Mouse (Mus musculus): Measurements from ENCODE around the gene 9430097D07Rik.

The 9430097D07Rik gene

DNA sequence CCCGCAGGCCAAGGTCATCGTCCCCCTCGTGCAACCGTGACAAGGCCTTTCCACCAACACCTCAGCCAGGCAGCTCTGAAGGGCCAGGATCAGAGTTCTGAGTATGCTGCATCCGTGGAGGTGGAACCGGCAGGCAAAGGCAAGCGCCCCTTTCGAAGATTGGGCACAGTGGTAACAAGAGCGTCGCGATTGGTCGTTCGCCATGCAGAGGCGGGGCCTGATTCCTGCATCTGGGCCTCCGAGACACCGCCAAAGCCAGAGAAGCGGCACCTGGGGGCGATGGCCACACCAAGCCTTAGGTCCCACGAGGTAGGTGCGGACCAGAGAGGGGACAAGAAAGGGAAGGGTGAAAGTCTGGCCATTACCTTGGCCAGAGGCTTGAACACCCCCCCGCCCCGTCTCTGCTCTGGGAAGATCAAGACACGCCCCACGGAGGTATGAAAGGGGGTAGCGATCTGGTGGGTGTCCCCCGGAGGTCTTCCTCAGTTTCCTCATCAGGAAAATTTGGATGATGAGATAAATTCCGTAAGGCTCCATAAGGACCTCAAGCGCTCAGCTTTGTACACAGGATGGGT lies at the start of gene 9430097D07Rik:
Gene 9430097D07Rik (minus strand): TSS at position 99 of the 575 bp plus-strand sequence.
- DNase-seq (ENCODE audit: low spot score) = peak; percentile 76

DNA sequence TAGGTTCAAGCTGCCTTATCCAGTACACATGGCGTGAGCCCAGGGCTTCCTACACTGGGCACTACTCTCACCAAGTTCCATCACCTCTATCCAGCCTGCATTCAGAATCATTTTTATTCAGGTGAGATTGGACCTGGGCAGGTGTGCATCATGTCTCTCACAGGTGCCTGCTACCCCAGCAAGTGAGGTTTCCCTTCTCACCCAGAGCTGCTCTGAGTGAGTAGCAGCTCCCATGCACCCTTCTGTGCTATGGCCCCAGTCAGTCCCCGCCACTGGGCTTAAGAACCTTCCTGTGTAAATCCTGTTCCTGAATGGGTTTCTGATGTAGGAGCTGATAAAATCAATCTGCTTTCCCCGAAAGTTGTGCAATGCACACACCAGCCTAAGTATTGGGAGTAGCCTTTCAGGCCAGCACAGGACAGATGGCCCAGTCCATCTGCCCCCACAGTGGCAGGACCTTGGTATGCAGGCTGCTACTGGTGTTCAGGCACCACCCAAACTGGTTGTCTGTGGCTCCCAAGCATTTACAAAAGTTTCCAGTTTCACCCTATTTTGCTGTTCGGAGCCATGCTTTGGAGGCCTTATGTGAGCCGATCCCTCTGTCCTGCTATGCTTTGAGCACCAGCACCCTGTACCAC lies 48.7 kb upstream of the 9430097D07Rik start:
- DNase-seq (ENCODE audit: low spot score) = no peak

DNA sequence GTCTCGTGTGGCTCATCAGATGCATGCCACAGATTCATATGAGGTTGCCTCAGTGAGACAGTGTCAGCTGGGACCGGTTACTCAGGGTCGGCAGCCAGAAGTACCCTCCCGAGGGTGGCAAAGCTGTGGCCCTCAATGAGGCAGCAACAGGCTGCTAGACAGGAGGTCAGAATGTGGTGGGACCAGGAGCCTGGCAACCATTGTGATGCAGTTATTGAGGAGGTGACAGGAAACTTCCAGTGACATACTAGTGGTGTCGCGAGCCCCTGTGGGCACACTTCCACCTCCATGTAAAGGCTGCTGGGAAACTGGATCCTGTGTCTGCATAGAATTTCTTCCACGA lies 46.0 kb upstream of the 9430097D07Rik start, which contains the start of gene Ak1:
Gene Ak1 (plus strand): TSS at position 242 of the 343 bp plus-strand sequence.
- DNase-seq (ENCODE audit: low spot score) = no peak

DNA sequence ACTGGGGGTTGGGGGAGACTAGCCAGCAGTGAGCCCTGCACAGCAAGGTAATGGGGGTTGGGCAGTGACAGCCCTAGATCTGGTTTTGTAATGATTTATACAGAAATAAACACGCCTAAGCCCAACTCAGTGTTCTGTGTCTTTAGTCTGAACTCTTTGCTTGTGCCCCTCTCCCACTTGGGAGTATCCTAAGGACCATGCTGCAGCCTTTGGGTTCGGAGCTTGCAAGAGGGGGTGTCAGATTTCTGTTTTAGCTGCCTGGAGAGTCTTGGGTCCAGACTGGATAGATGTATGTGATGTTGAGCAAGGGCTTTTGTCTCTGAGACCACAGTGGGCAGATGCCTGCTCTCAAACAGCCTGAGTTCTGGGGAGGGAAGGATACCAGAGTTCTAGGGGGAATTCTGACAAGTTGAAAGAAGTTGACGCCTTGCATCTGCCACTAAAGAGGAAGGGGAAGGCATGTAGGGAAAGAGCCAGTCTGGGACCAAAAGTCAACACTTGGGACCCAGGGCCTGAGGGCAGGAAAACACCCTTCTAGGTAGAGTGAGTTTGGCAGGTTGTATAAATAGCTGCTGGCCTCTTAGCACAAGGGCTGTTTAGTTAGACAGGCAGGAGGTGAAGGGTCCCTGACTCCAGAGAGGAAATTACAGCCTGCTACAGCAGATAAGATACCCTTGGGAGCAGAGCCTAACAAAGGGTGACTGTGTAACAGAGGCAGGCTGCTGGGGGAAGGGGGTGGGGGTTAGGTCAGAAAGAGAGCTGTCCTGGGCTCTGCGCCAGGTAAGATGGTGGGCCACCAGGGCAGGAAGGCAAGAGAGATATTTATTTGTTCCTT lies 45.4 kb upstream of the 9430097D07Rik start:
- no peak for DNase-seq (ENCODE audit: low spot score)

DNA sequence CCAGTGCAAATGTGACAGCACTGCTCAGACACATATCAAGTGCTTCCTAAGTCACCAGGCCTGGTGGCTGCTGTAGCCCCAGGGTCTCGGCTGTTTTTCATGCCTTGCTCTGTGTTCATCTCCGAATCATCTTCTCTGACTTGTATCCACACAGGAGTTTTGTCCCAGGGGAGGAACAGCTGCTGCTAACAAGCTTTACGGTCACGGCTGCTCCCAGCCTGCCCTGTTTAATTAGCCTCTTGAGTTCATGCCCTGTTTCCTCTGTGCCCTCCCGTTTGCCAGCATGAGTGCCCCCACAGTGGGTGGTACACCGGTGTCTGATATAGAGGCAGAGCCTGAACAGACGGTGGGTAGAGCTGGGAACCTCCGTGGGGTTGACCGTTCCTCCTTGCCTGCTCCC lies 42.6 kb upstream of the 9430097D07Rik start:
- DNase-seq (ENCODE audit: low spot score) = peak; percentile 74

DNA sequence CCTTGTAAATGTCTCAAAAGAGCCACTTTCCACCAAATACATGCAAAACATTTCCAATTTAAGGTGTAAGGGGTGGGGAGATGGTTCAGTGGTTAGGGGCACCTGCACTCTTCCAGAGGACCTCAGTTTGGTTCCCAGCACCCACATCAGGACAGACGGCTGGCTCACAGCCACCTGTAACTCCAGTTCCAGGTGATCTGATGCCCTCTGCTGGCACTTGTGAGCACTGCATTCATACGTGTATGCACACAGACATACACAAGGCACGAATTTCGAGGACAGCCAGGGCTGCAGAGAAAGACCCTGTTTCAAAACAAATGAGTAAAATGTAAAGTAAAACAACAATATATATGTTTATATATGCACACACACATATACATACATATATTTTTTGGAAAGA lies 42.1 kb upstream of the 9430097D07Rik start:
- peak; percentile 41 for DNase-seq (ENCODE audit: low spot score)

DNA sequence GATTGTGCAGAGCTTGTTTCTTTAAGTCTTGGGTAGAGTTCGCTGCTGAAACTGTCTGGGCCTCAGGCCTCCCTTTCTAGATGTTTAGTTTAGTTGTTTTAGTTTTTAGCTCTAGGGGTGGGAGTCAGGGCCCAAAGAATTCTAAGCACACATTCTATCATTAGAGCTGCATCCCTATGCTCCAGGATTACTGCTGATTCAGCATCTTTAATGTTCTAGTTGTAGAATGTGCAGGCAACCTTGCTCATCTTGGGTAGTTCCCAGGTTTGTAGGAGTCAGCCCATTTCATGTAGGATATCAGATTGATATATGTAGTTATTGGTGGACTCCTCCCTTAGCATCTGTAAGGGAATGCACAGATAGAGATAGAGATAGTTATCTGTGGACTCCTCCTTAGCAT lies 41.6 kb upstream of the 9430097D07Rik start:
- no peak for DNase-seq (ENCODE audit: low spot score)

DNA sequence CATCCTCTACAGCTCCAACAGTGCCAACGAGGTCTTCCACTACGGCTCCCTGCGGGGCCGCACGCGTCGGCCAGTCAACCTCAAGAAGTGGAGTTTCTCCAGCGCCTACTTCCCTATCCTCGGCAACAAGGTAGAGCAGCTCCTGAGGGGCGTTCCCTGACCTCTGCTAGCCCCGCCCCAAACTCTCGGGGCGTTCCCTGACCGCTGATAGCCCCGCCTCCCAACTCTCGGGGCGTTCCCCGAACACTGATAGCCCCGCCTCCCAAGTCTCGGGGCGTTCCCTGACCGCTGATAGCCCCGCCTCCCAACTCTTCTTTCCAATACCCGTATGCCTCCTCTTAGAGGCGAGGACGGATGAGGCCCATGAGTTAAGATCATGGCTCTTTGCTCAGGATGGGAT lies 36.8 kb upstream of the 9430097D07Rik start:
- no peak for DNase-seq (ENCODE audit: low spot score)

DNA sequence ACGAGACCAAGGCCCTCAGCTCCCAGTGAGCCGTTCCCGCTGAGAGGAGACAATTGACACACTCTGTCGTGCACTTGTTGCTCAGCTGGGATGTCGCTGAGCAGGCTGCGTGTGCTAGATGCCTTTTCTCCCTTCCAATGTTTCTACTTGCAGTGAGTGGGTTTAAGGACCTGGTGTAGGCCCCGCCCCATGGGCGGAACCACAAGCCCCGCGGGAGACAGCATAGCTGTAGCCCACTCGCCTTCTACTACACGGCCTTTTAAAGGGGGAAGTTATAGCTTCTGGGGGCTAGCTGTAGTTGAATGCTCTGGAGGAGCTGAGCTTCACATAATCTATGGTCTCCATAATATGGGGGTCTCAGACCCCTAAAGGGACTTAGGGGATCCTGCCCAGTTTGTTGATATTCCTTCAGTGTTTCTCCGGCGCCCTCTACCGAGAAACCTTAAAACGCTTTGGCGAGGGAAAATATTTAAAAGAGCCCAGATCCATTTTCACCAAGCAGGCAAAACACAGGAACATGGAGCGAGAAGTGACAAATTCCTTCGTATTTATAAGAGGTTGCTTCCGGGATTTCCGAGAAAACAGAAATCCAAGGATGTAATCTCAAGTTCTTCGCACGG lies 35.2 kb upstream of the 9430097D07Rik start:
- DNase-seq (ENCODE audit: low spot score) = peak; percentile 72

DNA sequence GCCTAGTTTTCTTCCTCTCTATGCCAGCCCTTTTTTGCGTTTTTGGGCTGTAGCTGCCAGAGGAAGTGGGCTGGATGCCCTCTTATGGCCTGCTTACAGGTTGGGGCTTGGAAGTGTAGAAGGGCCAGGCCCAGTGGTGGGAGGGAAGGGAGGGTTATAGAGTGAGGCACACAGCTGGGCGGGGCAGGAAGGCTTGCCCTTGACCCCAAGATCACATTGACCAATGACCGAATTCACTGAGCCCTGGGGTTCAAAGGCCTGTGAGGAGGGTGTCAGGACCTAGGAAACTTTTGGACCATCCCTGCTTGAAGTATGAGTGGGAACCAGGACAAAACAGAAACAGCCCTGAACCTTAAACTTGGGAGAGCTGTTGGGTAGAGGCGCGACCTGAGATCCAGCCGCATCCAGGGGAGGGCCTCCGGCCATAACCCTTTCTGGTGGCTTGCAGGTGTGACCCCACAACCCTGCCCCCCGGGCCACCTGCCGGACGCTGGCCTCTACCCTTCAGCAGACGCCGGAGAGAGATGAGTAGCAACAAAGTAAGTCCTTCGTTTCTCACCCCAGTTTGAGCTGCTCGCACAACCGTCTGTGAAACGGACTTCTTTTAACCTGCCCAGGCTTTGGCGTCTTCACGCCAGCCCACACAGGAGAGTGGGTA lies 33.4 kb upstream of the 9430097D07Rik start:
- no peak for DNase-seq (ENCODE audit: low spot score)

DNA sequence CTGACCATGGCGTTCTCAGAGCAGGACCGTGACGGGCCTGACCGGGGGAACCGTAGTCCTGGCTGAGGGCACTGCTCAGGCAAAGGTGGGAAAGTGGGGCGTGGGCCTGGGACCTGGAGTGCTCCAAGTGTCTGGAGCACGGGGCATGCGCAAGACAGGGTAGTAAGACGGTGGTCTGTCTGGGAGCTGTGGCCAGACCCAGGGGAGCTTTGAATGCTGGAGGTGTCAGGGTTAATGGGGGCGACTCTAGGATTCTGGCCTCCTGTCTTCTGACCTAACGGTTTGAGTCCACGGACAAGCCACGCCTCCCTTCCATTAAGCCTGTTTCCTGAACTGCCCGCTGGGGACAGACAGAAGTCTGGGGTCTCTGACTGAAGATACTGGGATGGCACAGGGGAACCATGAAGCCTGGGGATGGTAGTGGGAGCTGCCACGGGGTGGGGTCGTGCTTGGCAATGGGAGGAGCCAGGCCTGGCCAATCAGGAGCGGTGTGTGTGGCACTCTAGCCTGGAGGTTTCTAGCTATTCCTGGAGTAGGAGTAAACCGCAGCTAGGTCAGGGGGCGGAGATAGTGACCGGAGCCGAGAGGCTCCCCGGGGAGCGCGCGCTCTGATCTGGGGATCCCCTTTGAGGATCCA lies 32.8 kb upstream of the 9430097D07Rik start:
- DNase-seq (ENCODE audit: low spot score) = peak; percentile 80

DNA sequence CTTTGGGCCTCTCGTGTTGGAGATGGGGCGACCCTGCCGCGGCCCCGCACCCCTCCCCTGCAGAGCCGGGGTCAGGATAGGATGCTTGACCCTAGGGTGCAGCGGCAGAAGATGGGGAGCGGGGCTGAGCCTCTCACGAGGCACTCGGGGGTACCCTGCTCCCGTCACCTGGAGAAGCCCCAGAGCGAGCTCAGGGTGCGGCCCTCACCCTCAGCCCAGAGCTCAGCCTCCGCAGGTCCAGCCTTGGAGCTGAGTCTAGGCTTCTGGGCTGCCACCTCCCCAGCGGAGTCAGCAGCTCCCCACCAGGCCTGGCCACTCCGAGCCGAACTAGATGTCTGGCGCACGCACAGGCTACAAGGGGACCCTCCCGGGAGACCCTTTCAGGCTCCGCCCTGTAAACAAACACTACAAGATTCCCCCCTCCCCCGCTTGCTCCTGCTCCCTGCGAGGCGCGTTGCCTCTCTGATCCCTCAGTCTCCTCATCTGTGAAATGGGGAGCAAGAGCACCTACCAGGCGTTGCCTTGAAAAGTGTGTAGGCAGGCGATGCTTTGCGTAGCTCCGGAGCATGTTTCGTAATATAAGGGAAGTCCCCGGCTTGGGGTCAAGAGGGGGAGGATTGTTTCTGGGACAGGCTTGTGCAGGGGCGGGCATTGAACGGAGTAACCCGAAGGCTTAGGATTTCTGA lies 31.9 kb upstream of the 9430097D07Rik start:
- peak; percentile 50 for DNase-seq (ENCODE audit: low spot score)

DNA sequence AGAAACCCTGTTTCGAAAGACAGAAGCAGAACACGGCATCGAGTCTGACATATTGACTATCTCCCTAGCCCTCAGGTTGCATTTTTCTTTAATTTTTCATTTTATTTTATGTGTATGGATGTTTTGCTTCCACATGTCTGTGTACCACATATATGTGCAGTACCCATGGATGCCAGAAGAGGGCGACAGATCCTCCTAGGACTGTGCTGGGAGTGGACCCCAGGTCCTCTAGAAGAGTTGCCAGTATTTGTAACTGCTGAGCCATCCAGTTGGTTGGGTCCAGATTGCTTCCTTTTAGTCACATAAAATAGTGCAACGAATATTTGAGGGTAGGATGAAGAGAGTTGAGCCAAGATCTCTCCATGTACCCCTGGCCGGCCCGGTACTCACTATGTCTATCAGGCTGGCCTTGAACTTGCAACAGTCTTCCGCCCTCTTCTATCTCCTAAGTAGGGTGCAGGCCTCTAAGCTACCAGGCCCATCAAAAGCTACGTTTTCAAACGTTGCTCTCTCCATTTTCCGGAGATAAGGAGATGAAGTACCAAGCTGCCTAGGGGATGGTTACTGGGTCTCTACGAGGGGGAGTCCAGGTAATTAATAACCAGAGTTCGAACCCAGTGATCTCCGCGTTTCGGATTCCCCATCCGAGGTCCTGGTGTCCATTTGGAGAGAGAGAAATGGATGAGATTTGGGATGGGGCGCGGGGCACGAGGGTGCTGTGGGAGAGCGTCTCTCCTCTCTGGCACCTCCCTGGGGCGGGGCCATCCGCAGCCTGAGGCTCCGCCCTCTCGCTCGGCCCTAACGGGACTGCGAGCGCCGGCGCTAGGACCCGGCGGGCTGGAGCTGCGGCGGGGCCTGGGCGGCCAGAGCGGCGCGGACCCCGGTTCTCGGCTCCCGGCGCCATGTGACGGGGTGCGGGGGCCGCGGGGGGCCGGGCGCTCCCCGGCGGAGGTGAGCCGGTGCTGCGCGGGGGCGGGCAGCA lies 31.0 kb upstream of the 9430097D07Rik start:
- peak; percentile 89 for DNase-seq (ENCODE audit: low spot score)

DNA sequence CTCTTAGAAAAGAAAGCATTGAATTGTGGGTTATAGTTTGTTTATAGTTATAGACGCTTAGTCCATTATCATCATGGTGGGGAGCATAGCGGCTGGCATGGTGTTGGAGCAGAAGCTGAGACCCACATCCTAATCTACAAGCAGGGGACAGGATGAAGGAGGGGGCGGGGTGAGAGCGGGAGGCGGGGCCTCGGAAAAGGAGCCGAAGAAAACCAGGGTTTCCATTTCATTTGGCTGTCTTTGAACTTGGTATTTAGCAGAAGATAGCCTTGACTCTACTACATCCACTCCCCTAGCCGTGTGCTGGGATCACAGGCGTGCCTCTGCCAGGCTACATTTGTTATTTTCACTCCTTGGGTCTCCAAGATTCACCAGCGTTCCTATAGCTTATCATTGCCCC lies 29.1 kb upstream of the 9430097D07Rik start:
- DNase-seq (ENCODE audit: low spot score) = no peak

DNA sequence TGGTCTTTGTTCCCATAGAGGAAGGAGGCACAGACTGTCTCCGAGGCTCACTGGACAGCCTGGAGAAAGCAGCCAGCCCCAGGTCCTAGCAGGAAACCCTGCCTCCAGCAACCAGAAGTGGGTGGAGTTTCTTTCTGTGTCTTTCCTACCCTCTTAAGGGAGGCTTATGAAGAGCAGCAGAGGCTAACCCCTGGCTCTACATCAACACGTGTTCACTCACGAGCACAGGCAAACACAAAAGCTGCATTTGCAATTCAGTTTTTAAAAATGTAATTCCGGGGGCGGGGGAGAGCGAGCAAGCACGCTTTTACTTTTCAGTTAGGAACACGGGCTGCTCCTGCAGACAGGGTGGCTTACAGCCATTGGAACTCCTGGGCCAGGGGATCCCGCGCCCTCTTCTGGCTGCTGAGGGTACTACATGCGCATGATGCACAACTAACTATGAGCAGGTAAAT lies 27.1 kb upstream of the 9430097D07Rik start:
- DNase-seq (ENCODE audit: low spot score) = peak; percentile 83

DNA sequence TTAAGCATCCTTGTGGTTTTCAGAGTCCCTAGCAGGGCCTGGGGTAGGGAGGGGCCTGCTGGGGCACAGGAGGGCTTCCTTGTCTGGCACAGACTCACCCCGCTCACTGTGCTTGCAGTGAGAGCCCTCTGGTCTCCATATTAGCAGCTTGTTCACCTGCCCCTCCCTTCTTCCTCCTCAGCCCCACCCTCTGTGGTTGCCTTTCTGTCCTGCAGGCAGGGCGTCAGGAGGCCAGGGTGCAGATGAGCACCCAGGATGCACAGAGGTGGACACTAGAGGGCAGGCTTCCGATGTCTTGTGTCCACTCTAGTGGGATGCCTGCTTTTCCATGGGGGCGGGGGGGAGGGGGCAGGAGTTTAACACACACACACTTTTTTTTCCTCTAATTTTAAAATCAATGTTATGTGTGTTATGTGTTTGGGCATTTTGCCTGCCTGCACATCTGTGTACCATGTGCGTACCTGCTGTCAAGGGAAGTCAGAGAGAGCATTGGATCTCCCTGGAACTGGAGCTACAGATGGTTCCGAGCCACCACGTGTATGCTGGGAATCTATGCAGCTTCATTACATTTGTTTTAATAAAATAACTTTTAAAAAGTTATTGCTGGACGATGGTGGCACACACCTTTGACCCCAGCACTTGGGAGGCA lies 26.1 kb upstream of the 9430097D07Rik start:
- peak; percentile 61 for DNase-seq (ENCODE audit: low spot score)

DNA sequence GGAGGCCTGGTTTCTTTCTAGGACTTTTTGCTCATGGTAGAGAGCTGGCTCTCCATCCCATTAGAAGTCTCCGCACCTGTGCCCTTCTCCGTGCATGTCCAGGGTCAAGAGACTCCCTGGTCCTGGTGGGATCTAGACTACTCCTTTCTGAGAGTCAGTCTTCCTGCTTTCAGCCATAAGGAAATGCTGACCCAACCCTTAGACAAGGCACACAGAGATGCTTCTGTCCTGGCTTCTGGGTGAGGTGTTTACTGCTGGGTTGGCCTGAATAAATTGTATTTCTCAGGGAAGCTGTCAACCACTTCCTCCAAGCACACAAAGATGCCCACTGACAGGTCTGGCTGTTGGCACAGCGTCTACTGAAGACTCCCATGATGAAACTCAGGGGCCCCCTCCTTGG lies 23.9 kb upstream of the 9430097D07Rik start, which contains the start of gene St6galnac6:
Gene St6galnac6 (plus strand): TSS at position 301 of the 400 bp plus-strand sequence.
- DNase-seq (ENCODE audit: low spot score) = no peak

DNA sequence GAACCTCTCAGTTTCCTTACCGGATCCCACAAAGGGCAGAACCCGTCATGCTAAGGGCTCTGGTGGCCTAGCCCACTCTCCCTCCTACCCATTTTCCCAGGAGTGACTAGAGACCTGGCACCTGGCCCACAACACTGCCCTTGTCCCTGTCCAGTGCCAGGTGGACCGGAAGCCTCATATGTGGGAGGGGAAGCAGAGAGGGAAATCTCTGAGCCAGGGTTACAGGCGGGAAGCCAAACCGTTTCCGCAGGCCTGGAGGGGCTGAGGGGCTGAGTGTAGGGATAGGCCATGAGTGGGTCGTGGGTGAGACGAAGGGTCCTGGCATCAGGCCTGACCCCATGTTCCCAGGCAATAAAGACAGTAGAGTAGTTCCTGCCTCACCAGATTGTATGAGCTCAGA lies 23.0 kb upstream of the 9430097D07Rik start:
- DNase-seq (ENCODE audit: low spot score) = no peak

DNA sequence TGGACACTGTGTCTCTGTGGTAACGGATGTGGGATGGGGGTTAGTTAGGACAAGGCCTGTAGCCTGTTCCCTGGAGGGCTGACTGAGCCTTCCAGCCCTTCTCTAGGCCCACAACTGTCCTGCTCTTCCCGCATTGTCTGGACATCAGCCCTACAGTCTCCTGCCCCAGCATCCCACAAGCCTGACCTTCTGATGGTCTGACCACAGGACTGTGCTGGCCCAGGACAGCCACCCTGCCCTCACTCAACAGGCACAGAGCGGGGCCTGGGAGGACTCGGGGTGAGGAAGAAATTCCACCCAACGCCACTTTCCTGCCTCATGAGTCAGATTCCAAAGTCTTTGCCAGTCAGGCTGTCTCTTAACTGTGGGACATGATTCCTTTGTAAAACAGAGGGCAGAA lies 22.2 kb upstream of the 9430097D07Rik start:
- no peak for DNase-seq (ENCODE audit: low spot score)

All from retina, embryonic 14.5 days (tissue).